Mouse (Mus musculus): ENCODE data around the gene Slc29a4. TPM values are rescaled to one million over a fixed set of nuclear protein-coding genes. Genes with fewer than 3 reads are reported as not detected.

Slc29a4 gene
- total RNA-seq, 4 experiments from 2014 or later = 35.4 to 39.1 (median 37.8) TPM

GRCm38 (mm10) chr5:142696258-142696657 is 3.9 kb downstream of the Slc29a4 start:
- no peak for DNase-seq (ENCODE audit: low spot score in 2 of 2)

DNA sequence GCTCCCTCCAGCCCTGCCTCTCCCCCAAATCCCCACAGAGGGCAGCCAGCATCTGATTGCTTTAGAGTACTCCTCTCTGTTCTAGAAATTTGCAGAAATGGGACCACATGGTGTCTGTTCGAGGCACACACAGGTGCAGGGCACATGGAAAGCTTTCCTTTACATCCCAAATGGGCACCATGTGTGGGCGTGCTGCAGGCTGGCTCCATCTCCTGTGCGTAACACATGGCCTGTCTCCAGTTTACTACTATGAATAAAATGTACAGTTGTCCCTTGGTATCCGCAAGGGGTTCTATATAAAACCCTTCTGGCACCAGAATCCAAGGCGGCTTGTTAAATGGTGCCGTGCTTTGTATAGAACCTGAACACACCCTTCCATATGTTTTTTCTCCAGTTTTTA is 4.6 kb downstream of the Slc29a4 start:
- peak in 1 of 2 experiments; percentile 58 for DNase-seq (ENCODE audit: low spot score in 2 of 2)

- DNase-seq (ENCODE audit: low spot score in 2 of 2) = no peak
These were observed 5.4 kb downstream of the Slc29a4 start for GRCm38 (mm10) chr5:142697742-142698141.

DNA sequence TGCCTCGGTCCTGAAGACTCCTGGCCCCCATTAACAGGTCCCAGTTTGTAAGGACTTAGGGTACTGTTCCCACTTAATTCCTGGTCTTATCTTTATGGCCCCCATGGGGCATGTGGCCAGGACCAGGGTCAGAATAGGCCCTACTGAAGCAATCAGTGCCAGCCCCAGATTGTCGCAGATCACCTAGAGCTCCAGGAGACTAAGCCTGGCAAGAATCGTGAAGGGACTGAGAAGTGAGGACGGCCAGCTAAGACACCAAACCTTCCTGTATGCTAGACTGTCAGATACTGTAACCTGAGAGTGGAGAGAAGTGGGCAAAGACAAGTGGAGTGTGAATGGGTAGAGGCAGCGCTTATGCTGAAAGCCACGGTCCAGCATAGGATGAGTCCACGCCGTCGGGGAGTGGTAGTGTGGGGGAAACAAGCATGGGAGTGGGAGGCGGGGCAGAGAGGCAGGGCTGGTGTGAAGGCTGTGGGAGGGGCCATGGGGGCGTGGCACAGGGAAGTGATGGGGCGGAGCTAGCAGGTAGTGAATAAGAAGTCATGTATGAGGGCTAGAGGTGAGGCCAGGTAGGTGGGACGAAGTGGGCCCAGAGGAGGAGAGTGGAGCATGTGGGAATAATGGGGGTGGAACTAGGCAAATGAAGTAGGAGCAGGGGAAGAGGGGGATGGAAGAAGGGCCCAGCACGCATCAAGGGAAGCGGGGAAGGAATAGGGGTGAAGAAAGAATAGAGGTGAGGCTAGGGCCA is 8.7 kb downstream of the Slc29a4 start:
- DNase-seq (ENCODE audit: low spot score in 2 of 2) = no peak

DNA sequence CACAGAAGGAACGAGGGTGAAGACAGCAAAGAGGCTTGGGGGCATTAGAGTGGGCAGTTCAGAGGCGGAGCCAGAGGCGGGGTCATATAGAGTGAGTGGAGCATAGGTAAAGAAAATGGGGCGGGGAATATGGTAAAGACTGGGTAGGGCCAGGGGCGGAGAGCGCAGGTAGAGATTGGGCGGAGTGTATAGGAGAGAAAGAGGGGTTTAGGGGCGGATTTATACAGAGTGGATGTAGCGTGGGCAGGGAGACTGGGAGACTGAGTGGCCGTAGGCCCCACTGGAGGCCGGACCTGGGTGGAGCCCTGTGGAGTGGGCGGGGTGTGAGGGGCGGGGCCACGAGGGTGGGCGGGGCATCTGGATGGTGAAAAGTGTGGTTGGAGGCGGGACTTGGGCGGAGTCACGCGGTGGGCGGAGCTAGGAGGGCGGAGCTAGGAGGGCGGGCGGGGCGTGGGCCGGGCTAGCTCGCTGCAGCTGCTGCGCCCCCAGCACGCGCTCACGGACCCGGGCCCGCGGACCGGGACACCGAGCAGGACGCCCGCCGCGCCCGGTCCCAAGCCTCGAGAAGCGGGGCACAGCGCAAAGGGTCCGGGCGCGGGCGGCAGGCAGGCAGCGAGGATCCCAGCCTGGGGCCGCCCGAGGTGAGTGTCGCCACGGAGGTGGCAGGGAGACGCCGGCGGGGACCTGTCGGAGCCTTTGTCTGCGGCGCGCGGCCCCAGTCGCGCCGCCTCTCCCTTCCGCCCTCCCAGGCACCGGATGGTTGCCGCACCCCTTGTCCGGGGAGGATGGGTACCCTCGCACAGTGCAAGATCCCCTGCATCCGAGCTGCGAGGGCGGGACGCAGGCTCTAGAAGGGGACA is 9.6 kb downstream of the Slc29a4 start:
- DNase-seq (ENCODE audit: low spot score in 2 of 2) = no peak

DNA sequence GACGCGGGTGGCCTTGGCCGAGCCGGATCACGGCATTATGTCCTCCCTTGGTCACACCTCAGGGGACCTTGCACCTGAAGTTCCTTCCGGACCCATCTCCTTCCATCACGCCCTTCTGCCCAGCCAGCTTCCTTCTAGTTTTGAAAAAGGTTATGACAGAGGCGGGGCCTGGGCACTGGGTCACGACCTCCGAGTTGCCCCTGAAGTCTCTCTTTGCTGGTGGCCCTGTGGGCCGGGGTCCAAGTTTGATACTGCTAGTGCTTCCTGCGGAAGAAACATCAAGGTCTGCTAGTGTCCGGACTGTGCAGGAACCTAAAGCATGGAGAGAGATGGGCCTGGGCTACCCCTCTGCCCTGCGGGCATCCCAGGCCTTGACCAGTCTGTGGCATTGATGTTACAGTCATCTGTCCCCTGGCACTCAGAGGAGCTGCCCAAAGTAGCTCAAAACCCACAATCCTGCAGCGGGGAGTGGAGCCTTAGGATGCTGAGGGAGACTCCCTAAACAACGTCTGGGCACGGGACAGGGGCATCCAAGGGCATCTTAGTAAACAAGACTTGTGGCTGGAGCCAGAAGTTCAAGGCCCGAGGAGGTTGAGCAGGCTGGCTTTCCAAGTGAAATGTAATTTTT is 10.3 kb downstream of the Slc29a4 start:
- no peak for DNase-seq (ENCODE audit: low spot score in 2 of 2)

GRCm38 (mm10) chr5:142703569-142703968 is 11.3 kb downstream of the Slc29a4 start:
- DNase-seq (ENCODE audit: low spot score in 2 of 2) = no peak

GRCm38 (mm10) chr5:142707709-142708108 is 15.4 kb downstream of the Slc29a4 start:
- DNase-seq (ENCODE audit: low spot score in 2 of 2) = no peak

DNA sequence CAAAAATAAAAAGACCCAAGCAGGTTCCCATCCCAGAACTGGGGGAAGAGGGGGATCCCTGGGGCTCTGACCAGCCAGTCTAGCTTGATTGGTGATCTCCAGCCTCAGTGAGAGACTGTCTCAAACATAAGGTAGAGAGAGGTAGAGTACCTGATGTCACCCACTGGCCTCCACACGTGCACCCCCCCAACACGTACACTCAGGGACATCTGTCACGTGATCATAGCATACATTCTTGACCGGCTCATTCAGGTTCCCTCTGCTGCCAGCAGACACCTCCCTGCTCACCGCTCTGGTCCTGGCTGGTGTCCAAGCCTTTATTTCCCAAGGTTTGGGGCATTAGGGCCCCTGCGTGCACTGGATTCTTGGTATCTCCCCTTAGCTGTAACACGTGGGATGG is 17.1 kb downstream of the Slc29a4 start:
- DNase-seq (ENCODE audit: low spot score in 2 of 2) = no peak

GRCm38 (mm10) chr5:142712373-142712772 is 20.1 kb downstream of the Slc29a4 start:
- DNase-seq (ENCODE audit: low spot score in 2 of 2) = no peak

DNA sequence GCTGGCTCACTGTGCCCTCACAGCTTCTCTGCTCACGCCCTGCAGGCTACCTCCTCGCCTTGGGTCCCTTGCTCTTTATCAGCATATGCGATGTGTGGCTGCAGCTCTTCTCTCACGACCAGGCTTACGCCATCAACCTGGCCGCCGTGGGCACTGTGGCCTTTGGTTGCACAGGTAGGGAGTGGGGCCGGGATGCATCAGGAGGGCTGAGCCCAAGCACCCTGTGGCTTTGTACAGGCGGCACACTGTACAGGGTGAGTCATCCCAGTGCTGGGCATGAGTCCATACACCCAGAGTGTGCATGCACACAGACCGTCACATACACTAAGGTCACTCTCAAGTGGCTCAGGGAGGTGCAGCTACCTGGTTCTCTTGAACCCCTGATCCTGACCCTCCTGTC is 21.7 kb downstream of the Slc29a4 start:
- DNase-seq (ENCODE audit: low spot score in 2 of 2) = no peak

- DNase-seq (ENCODE audit: low spot score in 2 of 2) = no peak
These were observed 22.7 kb downstream of the Slc29a4 start for GRCm38 (mm10) chr5:142715059-142715458.

DNA sequence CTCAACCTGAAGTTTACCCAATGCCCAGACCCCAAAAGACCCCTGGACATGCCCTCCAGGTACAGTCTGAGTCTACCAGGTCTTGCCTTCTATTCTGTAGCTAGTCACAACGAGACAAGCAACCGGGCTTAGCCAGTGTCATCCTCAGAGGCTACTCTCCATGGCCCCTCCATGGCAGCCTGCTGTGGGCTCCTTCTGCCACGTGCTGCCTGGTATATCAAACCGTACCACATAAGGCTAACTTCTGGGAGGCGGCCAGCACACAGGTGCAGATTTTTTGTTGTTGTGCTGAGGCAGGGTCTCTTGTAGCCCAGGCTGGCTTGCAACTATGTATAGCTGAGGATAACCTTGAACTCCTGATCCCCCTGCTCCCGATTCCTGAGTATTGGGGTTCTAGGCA is 23.7 kb downstream of the Slc29a4 start:
- DNase-seq (ENCODE audit: low spot score in 2 of 2) = no peak

- peak in 1 of 2 experiments; percentile 86 for DNase-seq (ENCODE audit: low spot score in 2 of 2)
These were observed 25.7 kb downstream of the Slc29a4 start for GRCm38 (mm10) chr5:142718037-142718436.

DNA sequence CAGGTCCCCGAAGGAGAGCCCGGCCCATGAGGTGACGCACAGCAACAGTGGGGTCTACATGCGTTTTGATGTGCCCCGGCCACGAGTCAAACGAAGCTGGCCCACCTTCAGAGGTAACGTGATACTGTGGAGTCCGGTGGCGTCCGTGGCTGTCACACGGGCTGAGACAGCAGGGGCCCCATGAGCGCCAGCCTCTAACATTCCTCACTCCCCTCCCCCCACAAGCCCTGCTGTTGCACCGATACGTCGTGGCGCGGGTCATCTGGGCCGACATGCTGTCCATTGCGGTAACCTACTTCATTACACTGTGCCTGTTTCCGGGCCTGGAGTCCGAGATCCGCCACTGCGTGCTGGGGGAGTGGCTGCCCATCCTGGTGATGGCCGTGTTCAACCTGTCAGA is 26.2 kb downstream of the Slc29a4 start:
- no peak for DNase-seq (ENCODE audit: low spot score in 2 of 2)

- no peak for DNase-seq (ENCODE audit: low spot score in 2 of 2)
These were observed 27.6 kb downstream of the Slc29a4 start for GRCm38 (mm10) chr5:142719897-142720296.

GRCm38 (mm10) chr5:142723520-142724133 is 31.3 kb downstream of the Slc29a4 start:
- peak in 1 of 2 experiments; percentile 60 for DNase-seq (ENCODE audit: low spot score in 2 of 2)

DNA sequence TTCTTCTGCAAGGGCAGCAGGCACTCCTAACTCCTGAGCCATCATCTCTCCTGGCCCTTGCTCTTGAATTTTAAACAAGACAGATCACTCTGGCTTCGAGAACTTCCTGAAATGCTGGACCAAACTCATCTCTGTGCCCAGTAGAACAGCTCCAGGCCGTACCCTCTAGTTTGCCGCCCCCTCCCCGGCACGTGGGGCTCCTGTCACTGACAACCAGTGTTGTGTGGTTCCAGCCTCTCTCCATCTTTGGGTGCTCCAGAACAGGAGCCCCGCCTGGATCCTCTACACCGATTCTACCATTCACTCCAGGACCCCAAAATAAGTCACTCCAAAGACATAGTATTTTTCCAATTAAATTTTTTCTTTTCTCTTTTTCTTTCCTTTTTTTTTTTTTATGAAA is 32.0 kb downstream of the Slc29a4 start:
- DNase-seq (ENCODE audit: low spot score in 2 of 2) = no peak

- no peak for DNase-seq (ENCODE audit: low spot score in 2 of 2)
These were observed 34.4 kb downstream of the Slc29a4 start for GRCm38 (mm10) chr5:142726748-142727147.

DNA sequence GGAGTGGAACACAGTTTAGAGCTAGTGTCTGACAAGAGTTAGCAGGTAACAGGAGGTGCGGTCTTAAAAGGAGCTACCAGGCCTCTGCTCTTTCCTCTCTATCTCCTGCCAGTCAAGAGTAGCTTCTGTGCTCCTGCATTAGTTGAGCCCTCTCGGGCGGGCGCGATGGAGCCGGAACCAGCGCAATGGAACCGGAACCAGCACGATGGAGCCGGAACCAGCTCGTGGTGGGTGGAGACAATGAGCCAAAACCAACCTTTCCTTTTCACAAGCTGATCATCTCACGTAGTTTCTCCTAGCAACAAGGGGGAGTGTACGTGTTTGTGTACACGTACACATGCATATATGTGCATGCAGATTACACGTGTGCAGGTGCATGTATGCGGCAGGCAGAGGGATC is 36.0 kb downstream of the Slc29a4 start:
- no peak for DNase-seq (ENCODE audit: low spot score in 2 of 2)

- no peak for DNase-seq (ENCODE audit: low spot score in 2 of 2)
These were observed 38.0 kb downstream of the Slc29a4 start for GRCm38 (mm10) chr5:142730295-142730694.

- no peak for DNase-seq (ENCODE audit: low spot score in 2 of 2)
These were observed 39.6 kb downstream of the Slc29a4 start for GRCm38 (mm10) chr5:142731916-142732315.
